Mouse (Mus musculus): ENCODE measurements around the gene Zfp936. TPM values are rescaled to one million over a fixed set of nuclear protein-coding genes. Genes with fewer than 3 reads are reported as not detected.
"Not testable (repeated sequence)": the region's sequence is repeated elsewhere in the genome, so short reads cannot be mapped to it uniquely, and the experiment has no call there.

Gene Zfp936
- polyA plus RNA-seq (2015; fragmentation: Nextera tagmentation; extraction: Ambion mirVana) = not detected in 2 replicates

GRCm38 (mm10) chr7:43113929-43114328, at the start of gene Zfp936:
Gene Zfp936 (plus strand): TSS chr7:43114229.
- not testable (repeated sequence) for H3K27ac ChIP-seq; H3K4me1 ChIP-seq; H3K9ac ChIP-seq; ATAC-seq (ENCODE audit: low FRiP score, low read depth); H3K4me2 ChIP-seq (replicated peaks); H3K36me3 ChIP-seq; H3K27me3 ChIP-seq; H3K4me3 ChIP-seq
- 84% methylated on average over 10 of the region's 10 CpGs for WGBS
- peaks cover 21% of the 10 kb centered on the region for H3K9me3 ChIP-seq

- Histone ChIP-seq H3K27ac (no peak overlapping the region), H3K9ac (no peak overlapping the region), H3K4me2 (replicated peaks) (no peak overlapping the region), H3K27me3 (no peaks in the 10 kb centered on the region), H3K4me3 (no peak overlapping the region), H3K4me1 (no peaks in the 10 kb centered on the region), H3K9me3 (peaks cover 17% of the 10 kb centered on the region), H3K36me3 (no peaks in the 10 kb centered on the region)
- no peak for ATAC-seq (ENCODE audit: low FRiP score, low read depth)
- WGBS = 83% methylated on average over 8 of the region's 8 CpGs
These were observed 36.2 kb upstream of the Zfp936 start for GRCm38 (mm10) chr7:43077831-43078230.

GRCm38 (mm10) chr7:43128691-43129090, 14.7 kb downstream of the Zfp936 start:
- ATAC-seq (ENCODE audit: low FRiP score, low read depth); H3K27me3 ChIP-seq; H3K4me1 ChIP-seq; H3K27ac ChIP-seq; H3K36me3 ChIP-seq; H3K9ac ChIP-seq; H3K4me3 ChIP-seq; H3K4me2 ChIP-seq (replicated peaks): not testable (repeated sequence)
- WGBS = 91% methylated on average over 15 of the region's 15 CpGs
- peaks cover 56% of the 10 kb centered on the region for H3K9me3 ChIP-seq

GRCm38 (mm10) chr7:43164121-43164520, 50.1 kb downstream of the Zfp936 start:
- H3K36me3 ChIP-seq; H3K4me1 ChIP-seq; H3K4me3 ChIP-seq; ATAC-seq (ENCODE audit: low FRiP score, low read depth); H3K9ac ChIP-seq; H3K27me3 ChIP-seq; H3K4me2 ChIP-seq (replicated peaks); H3K27ac ChIP-seq: not testable (repeated sequence)
- H3K9me3 ChIP-seq = peaks cover 72% of the 10 kb centered on the region
- 72% methylated on average over 4 of the region's 4 CpGs for WGBS

GRCm38 (mm10) chr7:43167101-43167500, 53.1 kb downstream of the Zfp936 start:
- not testable (repeated sequence) for H3K27me3 ChIP-seq; ATAC-seq (ENCODE audit: low FRiP score, low read depth); H3K4me1 ChIP-seq; H3K27ac ChIP-seq; H3K36me3 ChIP-seq; H3K9ac ChIP-seq; H3K4me2 ChIP-seq (replicated peaks); H3K4me3 ChIP-seq
- 85% methylated on average over 4 of the region's 4 CpGs for WGBS
- H3K9me3 ChIP-seq = peaks cover 73% of the 10 kb centered on the region

GRCm38 (mm10) chr7:43167811-43168210, 53.8 kb downstream of the Zfp936 start:
- WGBS = 85% methylated on average over 1 of the region's 1 CpGs
- not testable (repeated sequence) for H3K36me3 ChIP-seq; H3K4me2 ChIP-seq (replicated peaks)

GRCm38 (mm10) chr7:43168212-43168611, 54.2 kb downstream of the Zfp936 start:
- H3K9me3 ChIP-seq = peaks cover 75% of the 10 kb centered on the region
- H3K27me3 ChIP-seq; H3K4me2 ChIP-seq (replicated peaks); H3K36me3 ChIP-seq; ATAC-seq (ENCODE audit: low FRiP score, low read depth); H3K27ac ChIP-seq; H3K4me3 ChIP-seq; H3K9ac ChIP-seq; H3K4me1 ChIP-seq: not testable (repeated sequence)
- whole genome bisulfite sequencing = 38% methylated on average over 1 of the region's 1 CpGs

More at GRCm38 (mm10) chr7:43167811-43168210, 53.8 kb downstream of the Zfp936 start:
- not testable (repeated sequence) for H3K4me1 ChIP-seq; H3K27me3 ChIP-seq; ATAC-seq (ENCODE audit: low FRiP score, low read depth); H3K9ac ChIP-seq; H3K4me3 ChIP-seq; H3K27ac ChIP-seq
- peaks cover 73% of the 10 kb centered on the region for H3K9me3 ChIP-seq

- 83% methylated on average over 14 of the region's 14 CpGs for WGBS
- no peak for ATAC-seq (ENCODE audit: low FRiP score, low read depth)
- peaks cover 66% of the 10 kb centered on the region for H3K9me3 ChIP-seq
These were observed 63.1 kb downstream of the Zfp936 start for GRCm38 (mm10) chr7:43177003-43177702.

GRCm38 (mm10) chr7:43213781-43214180, 99.8 kb downstream of the Zfp936 start:
- WGBS = 81% methylated on average over 7 of the region's 7 CpGs
- not testable (repeated sequence) for H3K36me3 ChIP-seq; H3K27me3 ChIP-seq; H3K4me2 ChIP-seq (replicated peaks); H3K9ac ChIP-seq; H3K4me3 ChIP-seq; H3K4me1 ChIP-seq; ATAC-seq (ENCODE audit: low FRiP score, low read depth); H3K27ac ChIP-seq
- peaks cover 18% of the 10 kb centered on the region for H3K9me3 ChIP-seq

More at GRCm38 (mm10) chr7:43177003-43177702, 63.1 kb downstream of the Zfp936 start:
- Histone ChIP-seq H3K4me3 (no peak overlapping the region), H3K4me2 (replicated peaks) (no peak overlapping the region), H3K36me3 (no peaks in the 10 kb centered on the region), H3K9ac (no peak overlapping the region), H3K27me3 (no peaks in the 10 kb centered on the region), H3K27ac (no peak overlapping the region), H3K4me1 (no peaks in the 10 kb centered on the region)

Small RNA genes within 50 kb of the gene (microRNA-seq; reads per million reads assigned to microRNA genes)
- not detected for gene Gm22707

Other genes starting within 250 kb of the Zfp936 start
- not detected in 2 replicates for gene Gm2381, start 247.0 kb upstream of the Zfp936 start, polyA plus RNA-seq (2015; fragmentation: Nextera tagmentation; extraction: Ambion mirVana)
- not detected in 2 replicates for gene Vmn2r63, start 180.4 kb upstream of the Zfp936 start, polyA plus RNA-seq (2015; fragmentation: Nextera tagmentation; extraction: Ambion mirVana)
- gene Gm9268, start 95.5 kb upstream of the Zfp936 start, polyA plus RNA-seq (2015; fragmentation: Nextera tagmentation; extraction: Ambion mirVana) = not detected in 2 replicates
- gene Zfp715, start 199.1 kb downstream of the Zfp936 start, polyA plus RNA-seq (2015; fragmentation: Nextera tagmentation; extraction: Ambion mirVana) = 16.7 TPM in 2 replicates
- 0.22 and 0.23 TPM in 2 replicates for gene Siglecf, start 237.1 kb downstream of the Zfp936 start, polyA plus RNA-seq (2015; fragmentation: Nextera tagmentation; extraction: Ambion mirVana)

Measured in limb, embryonic 13.5 days (tissue).